Mouse (Mus musculus) embryonic fibroblast, embryonic 13.5 days (primary cell): ENCODE data around the gene Fam198b.

ENCODE experiments used
- CTCF ChIP-seq: IDR thresholded peaks from 2 replicates; pipeline ENCODE4 v1.5.1; 2011; ENCODE audit warnings: mild to moderate bottlenecking, control low read depth, low read length, moderate library complexity, borderline replicate concordance; ENCODE audit not compliant: insufficient read depth
- POLR2A ChIP-seq: IDR thresholded peaks from 2 replicates; pipeline ENCODE4 v1.6.1; 2011; ENCODE audit warnings: low read depth, mild to moderate bottlenecking, control low read depth, low read length, moderate library complexity

DNA sequence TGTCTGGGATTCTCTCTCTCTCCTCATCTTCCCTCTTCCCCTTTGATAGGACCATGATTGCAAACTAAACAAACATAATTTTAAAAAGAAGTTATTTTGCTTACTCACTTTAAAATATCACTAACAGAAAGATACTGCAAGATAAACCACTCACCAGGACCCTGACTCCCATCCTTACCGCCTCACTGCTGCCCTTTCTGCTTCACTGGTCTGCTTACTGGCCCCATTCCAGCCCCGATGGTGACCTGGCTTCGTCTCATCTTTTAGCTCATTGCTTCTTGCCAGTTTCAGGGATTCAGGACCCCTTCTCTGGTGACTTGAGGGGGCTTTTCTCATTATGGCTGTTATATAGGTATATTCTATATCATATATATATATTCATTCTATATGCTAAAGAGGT lies 18.2 kb upstream of the Fam198b start:
- no peak for TF ChIP-seq POLR2A
- TF ChIP-seq CTCF = no peak
